Mouse (Mus musculus) midbrain, embryonic 16.5 days (tissue): ENCODE results near the gene Gm20765. TPM values are rescaled to one million over a fixed set of nuclear protein-coding genes. Genes with fewer than 3 reads are reported as not detected.
"Not testable (repeated sequence)": the region's sequence is repeated elsewhere in the genome, so short reads cannot be mapped to it uniquely, and the experiment has no call there.

Source experiments
- ATAC-seq: fragments of 200-750 bp; cut with Nextera tagmentation; 2 replicates; pipeline ENCODE4 v1.8.0; 2017; ENCODE audit warnings: moderate TSS enrichment
- H3K27ac ChIP-seq: fragments of 300-500 bp; sonication (generic); 2 replicates; pipeline ENCODE4 v1.5.1; 2014; ENCODE audit warnings: mild to moderate bottlenecking, low read length, mixed read lengths
- H3K27me3 ChIP-seq: fragments of 300-500 bp; sonication (generic); 2 replicates; pipeline ENCODE4 v1.6.1; 2014; ENCODE audit warnings: low read depth, low read length, mixed read lengths; ENCODE audit not compliant: control insufficient read depth, insufficient read depth
- H3K36me3 ChIP-seq: fragments of 300-500 bp; sonication (generic); 2 replicates; pipeline ENCODE4 v1.6.1; 2014; ENCODE audit warnings: mild to moderate bottlenecking, low read length, moderate library complexity, mixed read lengths; ENCODE audit not compliant: control insufficient read depth, insufficient read depth
- H3K4me1 ChIP-seq: fragments of 300-500 bp; sonication (generic); 2 replicates; pipeline ENCODE4 v1.6.1; 2014; ENCODE audit warnings: mild to moderate bottlenecking, low read length, mixed read lengths; ENCODE audit not compliant: control insufficient read depth, insufficient read depth
- H3K4me2 ChIP-seq: fragments of 300-500 bp; sonication (generic); 2 replicates; pipeline ENCODE4 v1.6.1; 2014; ENCODE audit warnings: mild to moderate bottlenecking, low read length, mixed read lengths
- H3K4me3 ChIP-seq: fragments of 300-500 bp; sonication (generic); 2 replicates; pipeline ENCODE4 v1.5.1; 2014; ENCODE audit warnings: low read depth, mild to moderate bottlenecking, low read length, moderate library complexity, mixed read lengths
- H3K9ac ChIP-seq: fragments of 300-500 bp; sonication (generic); 2 replicates; pipeline ENCODE4 v1.6.1; 2014; ENCODE audit warnings: low read depth, low read length, mixed read lengths
- H3K9me3 ChIP-seq: fragments of 300-500 bp; sonication (generic); replicated peaks from 2 replicates; pipeline ENCODE4 v1.6.1; 2014; ENCODE audit warnings: mild to moderate bottlenecking, low read length, mixed read lengths; ENCODE audit not compliant: control insufficient read depth, poor library complexity, severe bottlenecking
- WGBS: fragments of 180-500 bp; shearing (Covaris S2); extraction: QIAGEN DNeasy Blood & Tissue Kit; methylation state at CpG from one replicate; pipeline ENCODE4 v1.1.7; 2014; 5-methylcytosine and 5-hydroxymethylcytosine counted together
- polyA plus RNA-seq: library from polyadenylated mRNA; unstranded; fragments of >200 nt; fragmentation: Nextera tagmentation; extraction: Ambion mirVana; gene quantifications from 2 replicates; pipeline ENCODE4 v1.2.1, GENCODE M21; 2015

The Gm20765 gene
- not detected in 2 replicates for polyA plus RNA-seq

DNA sequence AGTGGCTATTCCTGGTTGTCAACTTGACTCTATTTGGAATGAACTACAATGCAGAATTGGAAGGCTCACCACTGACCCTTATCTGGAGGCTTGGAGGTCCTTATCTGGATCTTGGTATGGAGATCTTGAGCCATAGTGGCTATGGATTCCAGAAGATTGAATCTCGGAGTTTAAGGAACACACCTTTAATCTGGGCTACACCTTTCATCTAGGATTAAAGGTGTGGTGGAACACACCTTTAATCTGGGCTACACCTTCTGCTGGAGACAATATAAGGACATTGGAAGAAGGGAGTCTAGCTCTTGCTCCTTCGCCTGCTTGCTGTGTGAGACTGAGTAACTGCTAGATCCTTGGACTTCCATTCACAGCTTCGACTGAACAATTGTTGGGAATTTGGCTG is at the start of gene Gm20765:
Gm20765 (plus strand) TSS at position 301 of the 400 bp plus-strand sequence.
- not testable (repeated sequence) for H3K27me3 ChIP-seq, H3K4me2 ChIP-seq, H3K9me3 ChIP-seq, H3K27ac ChIP-seq, H3K9ac ChIP-seq, H3K4me1 ChIP-seq, ATAC-seq, H3K4me3 ChIP-seq, H3K36me3 ChIP-seq
- WGBS: no CpG with 5 or more reads among the region's 3 CpGs

DNA sequence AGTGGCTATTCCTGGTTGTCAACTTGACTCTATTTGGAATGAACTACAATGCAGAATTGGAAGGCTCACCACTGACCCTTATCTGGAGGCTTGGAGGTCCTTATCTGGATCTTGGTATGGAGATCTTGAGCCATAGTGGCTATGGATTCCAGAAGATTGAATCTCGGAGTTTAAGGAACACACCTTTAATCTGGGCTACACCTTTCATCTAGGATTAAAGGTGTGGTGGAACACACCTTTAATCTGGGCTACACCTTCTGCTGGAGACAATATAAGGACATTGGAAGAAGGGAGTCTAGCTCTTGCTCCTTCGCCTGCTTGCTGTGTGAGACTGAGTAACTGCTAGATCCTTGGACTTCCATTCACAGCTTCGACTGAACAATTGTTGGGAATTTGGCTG is 42.6 kb upstream of the Gm20765 start, which contains the start of gene Gm21293:
Gm21293 (plus strand) TSS at position 301 of the 400 bp plus-strand sequence.
- not testable (repeated sequence) for H3K9me3 ChIP-seq, H3K4me2 ChIP-seq, H3K36me3 ChIP-seq, H3K9ac ChIP-seq, ATAC-seq, H3K27ac ChIP-seq, H3K4me1 ChIP-seq, H3K4me3 ChIP-seq, H3K27me3 ChIP-seq
- no CpG with 5 or more reads among the region's 3 CpGs for WGBS

DNA sequence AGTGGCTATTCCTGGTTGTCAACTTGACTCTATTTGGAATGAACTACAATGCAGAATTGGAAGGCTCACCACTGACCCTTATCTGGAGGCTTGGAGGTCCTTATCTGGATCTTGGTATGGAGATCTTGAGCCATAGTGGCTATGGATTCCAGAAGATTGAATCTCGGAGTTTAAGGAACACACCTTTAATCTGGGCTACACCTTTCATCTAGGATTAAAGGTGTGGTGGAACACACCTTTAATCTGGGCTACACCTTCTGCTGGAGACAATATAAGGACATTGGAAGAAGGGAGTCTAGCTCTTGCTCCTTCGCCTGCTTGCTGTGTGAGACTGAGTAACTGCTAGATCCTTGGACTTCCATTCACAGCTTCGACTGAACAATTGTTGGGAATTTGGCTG is 34.1 kb upstream of the Gm20765 start, which contains the start of gene Gm6763:
Gm6763 (plus strand) TSS at position 301 of the 400 bp plus-strand sequence.
- not testable (repeated sequence) for H3K27ac ChIP-seq, H3K4me1 ChIP-seq, H3K4me2 ChIP-seq, H3K4me3 ChIP-seq, H3K9ac ChIP-seq, H3K36me3 ChIP-seq, H3K27me3 ChIP-seq, ATAC-seq, H3K9me3 ChIP-seq
- WGBS: no CpG with 5 or more reads among the region's 3 CpGs

DNA sequence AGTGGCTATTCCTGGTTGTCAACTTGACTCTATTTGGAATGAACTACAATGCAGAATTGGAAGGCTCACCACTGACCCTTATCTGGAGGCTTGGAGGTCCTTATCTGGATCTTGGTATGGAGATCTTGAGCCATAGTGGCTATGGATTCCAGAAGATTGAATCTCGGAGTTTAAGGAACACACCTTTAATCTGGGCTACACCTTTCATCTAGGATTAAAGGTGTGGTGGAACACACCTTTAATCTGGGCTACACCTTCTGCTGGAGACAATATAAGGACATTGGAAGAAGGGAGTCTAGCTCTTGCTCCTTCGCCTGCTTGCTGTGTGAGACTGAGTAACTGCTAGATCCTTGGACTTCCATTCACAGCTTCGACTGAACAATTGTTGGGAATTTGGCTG is 25.6 kb upstream of the Gm20765 start, which contains the start of gene Gm8764:
Gm8764 (plus strand) TSS at position 301 of the 400 bp plus-strand sequence.
- H3K4me3 ChIP-seq, H3K4me1 ChIP-seq, H3K36me3 ChIP-seq, H3K27me3 ChIP-seq, H3K9me3 ChIP-seq, H3K27ac ChIP-seq, H3K9ac ChIP-seq, H3K4me2 ChIP-seq, ATAC-seq: not testable (repeated sequence)
- no CpG with 5 or more reads among the region's 3 CpGs for WGBS

DNA sequence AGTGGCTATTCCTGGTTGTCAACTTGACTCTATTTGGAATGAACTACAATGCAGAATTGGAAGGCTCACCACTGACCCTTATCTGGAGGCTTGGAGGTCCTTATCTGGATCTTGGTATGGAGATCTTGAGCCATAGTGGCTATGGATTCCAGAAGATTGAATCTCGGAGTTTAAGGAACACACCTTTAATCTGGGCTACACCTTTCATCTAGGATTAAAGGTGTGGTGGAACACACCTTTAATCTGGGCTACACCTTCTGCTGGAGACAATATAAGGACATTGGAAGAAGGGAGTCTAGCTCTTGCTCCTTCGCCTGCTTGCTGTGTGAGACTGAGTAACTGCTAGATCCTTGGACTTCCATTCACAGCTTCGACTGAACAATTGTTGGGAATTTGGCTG is 17.1 kb upstream of the Gm20765 start, which contains the start of gene Gm21304:
Gm21304 (plus strand) TSS at position 301 of the 400 bp plus-strand sequence.
- WGBS: no CpG with 5 or more reads among the region's 3 CpGs
- not testable (repeated sequence) for H3K4me1 ChIP-seq, H3K9me3 ChIP-seq

DNA sequence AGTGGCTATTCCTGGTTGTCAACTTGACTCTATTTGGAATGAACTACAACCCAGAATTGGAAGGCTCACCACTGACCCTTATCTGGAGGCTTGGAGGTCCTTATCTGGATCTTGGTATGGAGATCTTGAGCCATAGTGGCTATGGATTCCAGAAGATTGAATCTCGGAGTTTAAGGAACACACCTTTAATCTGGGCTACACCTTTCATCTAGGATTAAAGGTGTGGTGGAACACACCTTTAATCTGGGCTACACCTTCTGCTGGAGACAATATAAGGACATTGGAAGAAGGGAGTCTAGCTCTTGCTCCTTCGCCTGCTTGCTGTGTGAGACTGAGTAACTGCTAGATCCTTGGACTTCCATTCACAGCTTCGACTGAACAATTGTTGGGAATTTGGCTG is 8.6 kb upstream of the Gm20765 start, which contains the start of gene Gm21312:
Gm21312 (plus strand) TSS at position 301 of the 400 bp plus-strand sequence.
- H3K27me3 ChIP-seq, H3K4me3 ChIP-seq, H3K27ac ChIP-seq, H3K9ac ChIP-seq, H3K4me1 ChIP-seq, H3K9me3 ChIP-seq, H3K36me3 ChIP-seq, H3K4me2 ChIP-seq, ATAC-seq: not testable (repeated sequence)
- no CpG with 5 or more reads among the region's 3 CpGs for WGBS

More for the DNA sequence above, 17.1 kb upstream of the Gm20765 start, which contains the start of gene Gm21304:
- not testable (repeated sequence) for ATAC-seq, H3K4me2 ChIP-seq, H3K27ac ChIP-seq, H3K36me3 ChIP-seq, H3K9ac ChIP-seq, H3K27me3 ChIP-seq, H3K4me3 ChIP-seq

DNA sequence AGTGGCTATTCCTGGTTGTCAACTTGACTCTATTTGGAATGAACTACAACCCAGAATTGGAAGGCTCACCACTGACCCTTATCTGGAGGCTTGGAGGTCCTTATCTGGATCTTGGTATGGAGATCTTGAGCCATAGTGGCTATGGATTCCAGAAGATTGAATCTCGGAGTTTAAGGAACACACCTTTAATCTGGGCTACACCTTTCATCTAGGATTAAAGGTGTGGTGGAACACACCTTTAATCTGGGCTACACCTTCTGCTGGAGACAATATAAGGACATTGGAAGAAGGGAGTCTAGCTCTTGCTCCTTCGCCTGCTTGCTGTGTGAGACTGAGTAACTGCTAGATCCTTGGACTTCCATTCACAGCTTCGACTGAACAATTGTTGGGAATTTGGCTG is 8.4 kb downstream of the Gm20765 start, which contains the start of gene Gm4340:
Gm4340 (plus strand) TSS at position 301 of the 400 bp plus-strand sequence.
- ATAC-seq, H3K9me3 ChIP-seq, H3K4me1 ChIP-seq, H3K9ac ChIP-seq, H3K4me2 ChIP-seq, H3K36me3 ChIP-seq, H3K27me3 ChIP-seq, H3K27ac ChIP-seq, H3K4me3 ChIP-seq: not testable (repeated sequence)
- WGBS: no CpG with 5 or more reads among the region's 3 CpGs

DNA sequence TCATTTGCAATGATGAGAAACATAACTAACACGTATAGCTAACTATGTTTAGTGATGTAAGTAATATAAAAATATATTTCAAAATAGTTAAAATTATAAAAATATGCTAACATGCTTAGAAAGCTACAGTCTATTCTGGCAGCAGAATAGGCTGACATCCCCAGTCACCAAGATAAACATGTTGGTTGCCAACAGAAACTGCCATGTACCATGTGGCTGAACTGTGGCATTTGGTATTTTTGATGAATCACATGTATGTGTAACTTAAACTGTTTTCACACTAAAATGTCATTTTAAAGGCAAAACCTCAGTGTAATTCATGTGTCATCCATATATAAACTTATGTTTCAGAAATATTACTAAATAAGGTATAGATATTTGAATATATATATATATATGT is 24.3 kb downstream of the Gm20765 start:
- Histone ChIP-seq H3K4me1 (no peaks in the 10 kb centered on the region), H3K4me3 (no peak overlapping the region), H3K36me3 (no peaks in the 10 kb centered on the region), H3K9me3 (no peaks in the 10 kb centered on the region), H3K4me2 (no peak overlapping the region), H3K27ac (no peak overlapping the region), H3K9ac (no peak overlapping the region), H3K27me3 (no peaks in the 10 kb centered on the region)
- ATAC-seq: no peak
- 86% methylated on average over 1 of the region's 1 CpGs for WGBS

DNA sequence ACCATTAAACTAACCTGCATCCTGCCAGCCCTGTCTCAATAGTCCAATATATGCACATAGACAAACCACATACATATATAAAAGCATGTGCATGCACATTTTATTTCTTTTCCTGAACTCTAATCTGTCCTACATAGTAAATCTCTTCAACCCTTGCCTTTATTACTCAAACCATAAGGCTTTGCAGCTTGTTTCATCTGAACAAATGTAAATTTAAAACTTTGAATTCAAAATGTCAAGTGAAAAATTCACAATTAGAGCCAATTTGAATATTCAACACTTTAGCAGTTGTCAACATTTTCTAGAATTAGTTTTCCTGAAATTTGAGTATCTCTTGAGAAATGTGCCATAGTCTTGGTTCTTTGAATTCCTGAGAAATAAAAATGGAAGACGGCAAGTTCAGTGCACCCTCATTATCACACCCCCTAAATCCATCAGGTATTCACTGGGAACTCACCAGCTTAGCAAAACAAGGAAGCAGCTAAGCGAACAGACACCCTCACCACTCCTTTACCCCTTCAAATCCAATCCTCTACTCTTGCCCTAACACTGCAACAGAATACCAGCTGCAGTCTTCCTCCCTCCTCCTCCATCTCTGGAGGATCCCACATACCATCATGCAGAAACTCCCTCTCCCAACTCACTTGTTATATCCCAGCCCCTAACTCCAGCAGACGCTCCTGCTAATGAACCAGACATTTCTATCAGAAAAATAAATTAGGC is 25.1 kb downstream of the Gm20765 start:
- Histone ChIP-seq H3K27ac (no peak overlapping the region), H3K4me1 (no peaks in the 10 kb centered on the region), H3K9me3 (no peaks in the 10 kb centered on the region), H3K36me3 (no peaks in the 10 kb centered on the region), H3K9ac (no peak overlapping the region), H3K4me2 (no peak overlapping the region), H3K4me3 (no peak overlapping the region), H3K27me3 (no peaks in the 10 kb centered on the region)
- ATAC-seq: no peak
- WGBS: 88% methylated on average over 3 of the region's 3 CpGs
